Mouse (Mus musculus) myocyte (in vitro differentiated cells): ENCODE measurements around the gene Cyp21a1.

ENCODE experiments used
- MAX ChIP-seq: IDR thresholded peaks from one replicate; pipeline ENCODE4 v1.6.1; 2011; ENCODE audit warnings: low read depth, mild to moderate bottlenecking, control low read depth
- TCF12 ChIP-seq: IDR thresholded peaks from one replicate; pipeline ENCODE4 v1.6.1; 2011; ENCODE audit warnings: mild to moderate bottlenecking, control low read depth; ENCODE audit not compliant: poor library complexity, insufficient read depth, severe bottlenecking
- USF1 ChIP-seq: IDR thresholded peaks from one replicate; pipeline ENCODE4 v1.6.1; 2011; ENCODE audit warnings: low read depth, mild to moderate bottlenecking, control low read depth, moderate library complexity

GRCm38 (mm10) chr17:34814818-34815370 lies 10.5 kb upstream of the Cyp21a1 start:
- TF ChIP-seq USF1, result no peak
- TF ChIP-seq TCF12, result no peak
- no peak for TF ChIP-seq MAX
